Mouse (Mus musculus): ENCODE data around the gene Olfr420. TPM values are rescaled to one million over a fixed set of nuclear protein-coding genes. Genes with fewer than 3 reads are reported as not detected.

Gene Olfr420
- polyA plus RNA-seq, 1 experiment from 2014 or later, result not detected

GRCm38 (mm10) chr1:174159095-174159494 is 3.7 kb downstream of the Olfr420 start:
- Histone ChIP-seq H3K9ac (ENCODE audit: low read length) (no peak overlapping the region), H3K27me3 (ENCODE audit: control insufficient read depth, insufficient read depth, low read length) (no peaks in the 10 kb centered on the region), H3K27ac (ENCODE audit: low read length) (no peak overlapping the region), H3K4me1 (ENCODE audit: control insufficient read depth, insufficient read depth, low read length) (no peaks in the 10 kb centered on the region), H3K4me2 (ENCODE audit: low read depth, low read length) (no peak overlapping the region), H3K9me3 (replicated peaks; ENCODE audit: control insufficient read depth, low read length) (no peaks in the 10 kb centered on the region), H3K36me3 (ENCODE audit: control insufficient read depth, insufficient read depth) (no peaks in the 10 kb centered on the region), H3K4me3 (ENCODE audit: low read length) (no peak overlapping the region)
- 78% methylated on average over 10 of the region's 10 CpGs for WGBS
- ATAC-seq (replicated peaks; ENCODE audit: extremely low read depth, insufficient read depth, low FRiP score), result no peak

- Histone ChIP-seq H3K9me3 (replicated peaks; ENCODE audit: control insufficient read depth, low read length) (no peaks in the 10 kb centered on the region), H3K36me3 (ENCODE audit: control insufficient read depth, insufficient read depth) (no peaks in the 10 kb centered on the region), H3K4me1 (ENCODE audit: control insufficient read depth, insufficient read depth, low read length) (peaks cover 4% of the 10 kb centered on the region), H3K9ac (ENCODE audit: low read length) (no peak overlapping the region), H3K4me3 (ENCODE audit: low read length) (no peak overlapping the region), H3K4me2 (ENCODE audit: low read depth, low read length) (no peak overlapping the region), H3K27ac (ENCODE audit: low read length) (no peak overlapping the region), H3K27me3 (ENCODE audit: control insufficient read depth, insufficient read depth, low read length) (no peaks in the 10 kb centered on the region)
- ATAC-seq (replicated peaks; ENCODE audit: extremely low read depth, insufficient read depth, low FRiP score), result no peak
Measured at GRCm38 (mm10) chr1:174169024-174169423, 13.6 kb downstream of the Olfr420 start.

GRCm38 (mm10) chr1:174170706-174171501 is 15.5 kb downstream of the Olfr420 start:
- Histone ChIP-seq H3K27ac (ENCODE audit: low read length) (no peak overlapping the region), H3K9me3 (replicated peaks; ENCODE audit: control insufficient read depth, low read length) (no peaks in the 10 kb centered on the region), H3K4me2 (ENCODE audit: low read depth, low read length) (no peak overlapping the region), H3K27me3 (ENCODE audit: control insufficient read depth, insufficient read depth, low read length) (no peaks in the 10 kb centered on the region), H3K4me3 (ENCODE audit: low read length) (no peak overlapping the region), H3K4me1 (ENCODE audit: control insufficient read depth, insufficient read depth, low read length) (peaks cover 4% of the 10 kb centered on the region), H3K9ac (ENCODE audit: low read length) (no peak overlapping the region), H3K36me3 (ENCODE audit: control insufficient read depth, insufficient read depth) (no peaks in the 10 kb centered on the region)
- ATAC-seq (replicated peaks; ENCODE audit: extremely low read depth, insufficient read depth, low FRiP score), result no peak
- 69% methylated on average over 5 of the region's 5 CpGs for WGBS

- H3K36me3 ChIP-seq (ENCODE audit: control insufficient read depth, insufficient read depth), result no peaks in the 10 kb centered on the region
- H3K4me2 ChIP-seq (ENCODE audit: low read depth, low read length), result no peak overlapping the region
- H3K9me3 ChIP-seq (replicated peaks; ENCODE audit: control insufficient read depth, low read length), result no peaks in the 10 kb centered on the region
- no peaks in the 10 kb centered on the region for H3K27me3 ChIP-seq (ENCODE audit: control insufficient read depth, insufficient read depth, low read length)
- no peak overlapping the region for H3K9ac ChIP-seq (ENCODE audit: low read length)
- H3K4me3 ChIP-seq (ENCODE audit: low read length), result no peak overlapping the region
- 26% methylated on average over 2 of the region's 2 CpGs for WGBS
- ATAC-seq (replicated peaks; ENCODE audit: extremely low read depth, insufficient read depth, low FRiP score), result no peak
- H3K4me1 ChIP-seq (ENCODE audit: control insufficient read depth, insufficient read depth, low read length), result peaks cover 4% of the 10 kb centered on the region
- no peak overlapping the region for H3K27ac ChIP-seq (ENCODE audit: low read length)
Measured at GRCm38 (mm10) chr1:174171537-174171936, 16.1 kb downstream of the Olfr420 start.

- Histone ChIP-seq H3K4me2 (ENCODE audit: low read depth, low read length) (peak within 1 kb of the TSS; percentile 54), H3K27ac (ENCODE audit: low read length) (peak within 1 kb of the TSS; percentile 65), H3K27me3 (ENCODE audit: control insufficient read depth, insufficient read depth, low read length) (no peaks in the 10 kb centered on the region), H3K4me1 (ENCODE audit: control insufficient read depth, insufficient read depth, low read length) (peaks cover 4% of the 10 kb centered on the region), H3K9ac (ENCODE audit: low read length) (no peak within 1 kb of the TSS), H3K9me3 (replicated peaks; ENCODE audit: control insufficient read depth, low read length) (no peaks in the 10 kb centered on the region), H3K36me3 (ENCODE audit: control insufficient read depth, insufficient read depth) (no peaks in the 10 kb centered on the region), H3K4me3 (ENCODE audit: low read length) (peak within 1 kb of the TSS; percentile 34)
- ATAC-seq (replicated peaks; ENCODE audit: extremely low read depth, insufficient read depth, low FRiP score), result peak; percentile 76
- 11% methylated on average over 3 of the region's 3 CpGs for WGBS
Measured at GRCm38 (mm10) chr1:174172605-174173004, 17.2 kb downstream of the Olfr420 start, which contains the start of gene Spta1. Gene Spta1 (plus strand): TSS chr1:174172776.

GRCm38 (mm10) chr1:174204699-174205098 is 49.3 kb downstream of the Olfr420 start:
- 56% methylated on average over 7 of the region's 7 CpGs for WGBS
- no peak overlapping the region for H3K9ac ChIP-seq (ENCODE audit: low read length)
- no peaks in the 10 kb centered on the region for H3K27me3 ChIP-seq (ENCODE audit: control insufficient read depth, insufficient read depth, low read length)
- no peak overlapping the region for H3K4me2 ChIP-seq (ENCODE audit: low read depth, low read length)
- no peaks in the 10 kb centered on the region for H3K36me3 ChIP-seq (ENCODE audit: control insufficient read depth, insufficient read depth)
- H3K27ac ChIP-seq (ENCODE audit: low read length), result no peak overlapping the region
- no peaks in the 10 kb centered on the region for H3K4me1 ChIP-seq (ENCODE audit: control insufficient read depth, insufficient read depth, low read length)
- H3K4me3 ChIP-seq (ENCODE audit: low read length), result no peak overlapping the region
- H3K9me3 ChIP-seq (replicated peaks; ENCODE audit: control insufficient read depth, low read length), result no peaks in the 10 kb centered on the region
- no peak for ATAC-seq (replicated peaks; ENCODE audit: extremely low read depth, insufficient read depth, low FRiP score)

Other genes starting within 250 kb of the Olfr420 start
- gene Ifi211, start 242.6 kb upstream of the Olfr420 start, polyA plus RNA-seq (2015; fragmentation: Nextera tagmentation; extraction: Ambion mirVana), result 2.1 and 4.2 TPM in 2 replicates
- 4.7 and 12.2 TPM in 2 replicates for gene Mndal, start 213.1 kb upstream of the Olfr420 start, polyA plus RNA-seq (2015; fragmentation: Nextera tagmentation; extraction: Ambion mirVana)
- 2.2 and 4.0 TPM in 2 replicates for gene Ifi203, start 213.0 kb upstream of the Olfr420 start, polyA plus RNA-seq (2015; fragmentation: Nextera tagmentation; extraction: Ambion mirVana)
- not detected in 2 replicates for gene Ifi202b, start 172.9 kb upstream of the Olfr420 start, polyA plus RNA-seq (2015; fragmentation: Nextera tagmentation; extraction: Ambion mirVana)
- 1.0 and 1.5 TPM in 2 replicates for gene Ifi205, start 123.8 kb upstream of the Olfr420 start, polyA plus RNA-seq (2015; fragmentation: Nextera tagmentation; extraction: Ambion mirVana)
- 0.06 TPM in 1 of 2 replicates, not detected in the other for gene Olfr433, start 114.9 kb upstream of the Olfr420 start, polyA plus RNA-seq (2015; fragmentation: Nextera tagmentation; extraction: Ambion mirVana)
- not detected in 2 replicates for gene Olfr432, start 106.4 kb upstream of the Olfr420 start, polyA plus RNA-seq (2015; fragmentation: Nextera tagmentation; extraction: Ambion mirVana)
- not detected in 2 replicates for gene Olfr430, start 89.0 kb upstream of the Olfr420 start, polyA plus RNA-seq (2015; fragmentation: Nextera tagmentation; extraction: Ambion mirVana)
- gene Olfr429, start 71.3 kb upstream of the Olfr420 start, polyA plus RNA-seq (2015; fragmentation: Nextera tagmentation; extraction: Ambion mirVana), result not detected in 2 replicates
- not detected in 2 replicates for gene Olfr427, start 58.7 kb upstream of the Olfr420 start, polyA plus RNA-seq (2015; fragmentation: Nextera tagmentation; extraction: Ambion mirVana)
- gene Olfr231, start 34.5 kb upstream of the Olfr420 start, polyA plus RNA-seq (2015; fragmentation: Nextera tagmentation; extraction: Ambion mirVana), result not detected in 2 replicates
- gene Olfr424, start 24.1 kb upstream of the Olfr420 start, polyA plus RNA-seq (2015; fragmentation: Nextera tagmentation; extraction: Ambion mirVana), result not detected in 2 replicates
- 1.6 and 1.8 TPM in 2 replicates for gene Spta1, start 17.1 kb downstream of the Olfr420 start, polyA plus RNA-seq (2015; fragmentation: Nextera tagmentation; extraction: Ambion mirVana)
- not detected in 2 replicates for gene Olfr419, start 96.4 kb downstream of the Olfr420 start, polyA plus RNA-seq (2015; fragmentation: Nextera tagmentation; extraction: Ambion mirVana)
- not detected in 2 replicates for gene Mptx1, start 174.9 kb downstream of the Olfr420 start, polyA plus RNA-seq (2015; fragmentation: Nextera tagmentation; extraction: Ambion mirVana)
- not detected in 2 replicates for gene Olfr417, start 209.5 kb downstream of the Olfr420 start, polyA plus RNA-seq (2015; fragmentation: Nextera tagmentation; extraction: Ambion mirVana)
- not detected in 2 replicates for gene Olfr248, start 235.4 kb downstream of the Olfr420 start, polyA plus RNA-seq (2015; fragmentation: Nextera tagmentation; extraction: Ambion mirVana)

Measured in heart, embryonic 16.5 days (tissue).